Mouse (Mus musculus): ENCODE results near the gene Anks1.
"Not testable (repeated sequence)": the region's sequence is repeated elsewhere in the genome, so short reads cannot be mapped to it uniquely, and the experiment has no call there.

Anks1 gene

GRCm38 (mm10) chr17:27996320-27996719, 87.2 kb downstream of the Anks1 start:
- no peak for DNase-seq (ENCODE audit: low spot score in 2 of 2)

- DNase-seq (ENCODE audit: low spot score in 2 of 2), result peak in 1 of 2 experiments; percentile 85
These were observed 88.1 kb downstream of the Anks1 start for GRCm38 (mm10) chr17:27997212-27997611.

- DNase-seq (ENCODE audit: low spot score in 2 of 2), result not testable (repeated sequence)
These were observed 90.7 kb downstream of the Anks1 start for GRCm38 (mm10) chr17:27999683-28000273.

GRCm38 (mm10) chr17:28000389-28000788, 91.3 kb downstream of the Anks1 start:
- DNase-seq (ENCODE audit: low spot score in 2 of 2), result no peak

GRCm38 (mm10) chr17:28000851-28001250, 91.7 kb downstream of the Anks1 start:
- DNase-seq (ENCODE audit: low spot score in 2 of 2), result no peak

GRCm38 (mm10) chr17:28005393-28005792, 96.3 kb downstream of the Anks1 start:
- peak in 1 of 2 experiments; percentile 55 for DNase-seq (ENCODE audit: low spot score in 2 of 2)

GRCm38 (mm10) chr17:28006208-28006607, 97.1 kb downstream of the Anks1 start:
- no peak for DNase-seq (ENCODE audit: low spot score in 2 of 2)

GRCm38 (mm10) chr17:28006611-28007010, 97.5 kb downstream of the Anks1 start:
- no peak for DNase-seq (ENCODE audit: low spot score in 2 of 2)

- no peak for DNase-seq (ENCODE audit: low spot score in 2 of 2)
These were observed 98.2 kb downstream of the Anks1 start for GRCm38 (mm10) chr17:28007179-28007811.

GRCm38 (mm10) chr17:28007857-28008564, 98.9 kb downstream of the Anks1 start:
- DNase-seq (ENCODE audit: low spot score in 2 of 2), result no peak

GRCm38 (mm10) chr17:28008565-28008981, 99.5 kb downstream of the Anks1 start:
- DNase-seq (ENCODE audit: low spot score in 2 of 2), result peak in 1 of 2 experiments; percentile 59

GRCm38 (mm10) chr17:28009066-28009715, 100.1 kb downstream of the Anks1 start:
- DNase-seq (ENCODE audit: low spot score in 2 of 2), result no peak

GRCm38 (mm10) chr17:28009716-28010114, 100.6 kb downstream of the Anks1 start:
- no peak for DNase-seq (ENCODE audit: low spot score in 2 of 2)

- DNase-seq (ENCODE audit: low spot score in 2 of 2), result no peak
These were observed 101.8 kb downstream of the Anks1 start for GRCm38 (mm10) chr17:28010925-28011324.

GRCm38 (mm10) chr17:28012851-28013250, 103.7 kb downstream of the Anks1 start:
- DNase-seq (ENCODE audit: low spot score in 2 of 2), result no peak

GRCm38 (mm10) chr17:28013259-28013875, 104.3 kb downstream of the Anks1 start:
- peak in 1 of 2 experiments; percentile 63 for DNase-seq (ENCODE audit: low spot score in 2 of 2)

- no peak for DNase-seq (ENCODE audit: low spot score in 2 of 2)
These were observed 105.3 kb downstream of the Anks1 start for GRCm38 (mm10) chr17:28014449-28014848.

- DNase-seq (ENCODE audit: low spot score in 2 of 2), result no peak
These were observed 106.1 kb downstream of the Anks1 start for GRCm38 (mm10) chr17:28015068-28015730.

GRCm38 (mm10) chr17:28016056-28016797, 107.1 kb downstream of the Anks1 start:
- DNase-seq (ENCODE audit: low spot score in 2 of 2), result no peak

- DNase-seq (ENCODE audit: low spot score in 2 of 2), result no peak
These were observed 109.2 kb downstream of the Anks1 start for GRCm38 (mm10) chr17:28018344-28018743.

GRCm38 (mm10) chr17:28018776-28019175, 109.7 kb downstream of the Anks1 start:
- no peak for DNase-seq (ENCODE audit: low spot score in 2 of 2)
